Mouse (Mus musculus): Measurements from ENCODE around the gene Atp6v0d1. TPM values are rescaled to one million over a fixed set of nuclear protein-coding genes. Genes with fewer than 3 reads are reported as not detected.

Gene Atp6v0d1
- polyA plus RNA-seq, 1 experiment from 2014 or later, result 129 TPM

DNA sequence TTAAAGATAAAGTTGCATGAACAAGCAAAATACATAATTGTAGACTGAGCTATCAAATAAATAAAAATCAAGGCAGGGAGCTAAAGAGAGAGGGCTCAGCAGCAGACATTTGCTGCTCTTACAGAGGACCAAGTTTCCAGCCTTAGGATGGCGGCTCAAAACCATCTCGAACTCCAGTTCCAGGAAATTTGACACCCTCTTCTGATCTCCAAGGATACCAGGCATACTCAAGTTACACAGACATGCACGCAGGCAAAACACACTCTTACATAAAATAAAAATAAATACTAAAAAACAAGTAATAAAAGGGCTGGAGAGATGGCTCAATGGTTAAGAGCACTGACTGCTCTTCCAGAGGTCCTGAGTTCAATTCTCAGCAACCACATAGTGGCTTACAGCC is 72.4 kb downstream of the Atp6v0d1 start:
- Histone ChIP-seq H3K9me3 (ENCODE audit: control insufficient read depth, low read length) (no peaks in the 10 kb centered on the region), H3K9ac (ENCODE audit: low read length) (no peak overlapping the region), H3K36me3 (ENCODE audit: control insufficient read depth, insufficient read depth, low read length) (no peaks in the 10 kb centered on the region), H3K4me3 (ENCODE audit: low read depth, low read length) (no peak overlapping the region), H3K4me2 (no peak overlapping the region), H3K27me3 (ENCODE audit: control insufficient read depth, insufficient read depth, low read length) (no peaks in the 10 kb centered on the region), H3K27ac (ENCODE audit: low read depth, low read length) (no peak overlapping the region), H3K4me1 (ENCODE audit: control insufficient read depth, insufficient read depth, low read length) (peaks cover 13% of the 10 kb centered on the region)
- no peak for ATAC-seq (ENCODE audit: low FRiP score)
- DNase-seq (ENCODE audit: low spot score, missing footprints), result no peak
- 67% methylated on average over 3 of the region's 3 CpGs for WGBS

DNA sequence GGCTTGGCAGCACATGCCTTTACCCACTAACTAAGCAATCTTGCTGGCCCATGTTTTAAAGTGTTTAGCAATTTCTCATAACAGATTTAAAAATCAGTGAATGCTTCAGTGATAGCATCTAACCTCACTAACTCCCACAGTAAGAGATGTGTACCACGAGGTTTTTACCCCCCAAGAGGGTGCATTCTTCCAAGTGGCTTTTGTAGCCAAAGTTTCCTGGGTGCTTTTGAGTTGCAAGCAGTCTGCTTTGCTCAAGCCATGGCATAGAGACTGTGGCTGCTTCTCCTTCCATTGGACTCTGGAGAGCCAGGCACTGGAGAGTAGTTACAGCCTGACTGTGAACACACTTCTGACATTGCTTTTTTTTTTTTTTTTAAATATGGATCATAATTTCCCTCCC is 76.6 kb downstream of the Atp6v0d1 start:
- no peak overlapping the region for H3K27ac ChIP-seq (ENCODE audit: low read depth, low read length)
- H3K9me3 ChIP-seq (ENCODE audit: control insufficient read depth, low read length), result no peaks in the 10 kb centered on the region
- H3K4me2 ChIP-seq, result no peak overlapping the region
- no peak for ATAC-seq (ENCODE audit: low FRiP score)
- no peaks in the 10 kb centered on the region for H3K27me3 ChIP-seq (ENCODE audit: control insufficient read depth, insufficient read depth, low read length)
- no peak overlapping the region for H3K4me3 ChIP-seq (ENCODE audit: low read depth, low read length)
- 64% methylated on average over 1 of the region's 1 CpGs for WGBS
- DNase-seq (ENCODE audit: low spot score, missing footprints), result no peak
- peaks cover under 1% of the 10 kb centered on the region; the same call in 1 of the 2 replicates for H3K4me1 ChIP-seq (ENCODE audit: control insufficient read depth, insufficient read depth, low read length)
- no peaks in the 10 kb centered on the region for H3K36me3 ChIP-seq (ENCODE audit: control insufficient read depth, insufficient read depth, low read length)
- H3K9ac ChIP-seq (ENCODE audit: low read length), result no peak overlapping the region

DNA sequence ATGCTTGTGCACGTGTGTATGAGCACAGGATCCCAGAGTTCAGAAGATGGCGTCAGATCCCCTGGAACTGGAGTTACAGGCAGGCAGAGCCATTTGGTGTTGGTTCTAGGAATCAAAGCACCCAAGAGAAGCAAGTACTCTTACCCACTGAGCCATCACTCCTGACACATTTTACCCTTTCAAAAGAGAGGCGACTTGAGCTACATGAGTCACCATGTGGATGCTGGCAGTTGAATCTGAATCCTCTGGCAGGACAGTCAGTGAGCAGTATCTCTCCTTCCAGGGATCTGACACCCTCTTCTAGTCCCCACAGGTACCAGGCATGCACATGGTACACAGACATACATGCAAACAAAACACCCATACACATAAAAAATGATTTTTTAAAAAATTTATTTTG is 77.8 kb downstream of the Atp6v0d1 start:
- Histone ChIP-seq H3K36me3 (ENCODE audit: control insufficient read depth, insufficient read depth, low read length) (no peaks in the 10 kb centered on the region), H3K27ac (ENCODE audit: low read depth, low read length) (no peak overlapping the region), H3K4me2 (no peak overlapping the region), H3K9ac (ENCODE audit: low read length) (no peak overlapping the region), H3K4me3 (ENCODE audit: low read depth, low read length) (no peak overlapping the region), H3K27me3 (ENCODE audit: control insufficient read depth, insufficient read depth, low read length) (no peaks in the 10 kb centered on the region), H3K4me1 (ENCODE audit: control insufficient read depth, insufficient read depth, low read length) (peaks cover 7% of the 10 kb centered on the region), H3K9me3 (ENCODE audit: control insufficient read depth, low read length) (no peaks in the 10 kb centered on the region)
- 82% methylated on average over 3 of the region's 3 CpGs for WGBS
- DNase-seq (ENCODE audit: low spot score, missing footprints) (no peak), ATAC-seq (ENCODE audit: low FRiP score) (no peak)

DNA sequence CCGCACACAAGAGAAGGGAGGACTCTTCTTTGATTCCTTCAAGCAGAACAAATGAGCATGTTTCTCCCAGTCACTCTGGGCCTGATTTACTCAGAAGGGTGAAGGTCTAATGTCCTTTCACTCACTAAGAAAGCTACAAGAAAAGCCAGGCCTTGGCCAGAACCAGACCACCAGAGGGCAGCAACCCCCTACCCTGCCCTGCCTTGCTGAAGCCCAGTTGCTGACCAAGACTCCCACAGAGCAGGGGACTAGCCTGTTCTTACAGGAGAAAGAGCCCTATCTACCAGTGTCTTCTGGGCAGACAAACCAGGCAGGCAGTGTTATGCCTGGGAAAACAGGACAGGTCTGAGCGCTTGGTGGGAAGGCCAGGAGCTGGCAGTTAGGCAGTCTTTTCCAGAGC is 81.5 kb downstream of the Atp6v0d1 start:
- Histone ChIP-seq H3K4me3 (ENCODE audit: low read depth, low read length) (no peak overlapping the region), H3K4me2 (no peak overlapping the region), H3K27me3 (ENCODE audit: control insufficient read depth, insufficient read depth, low read length) (no peaks in the 10 kb centered on the region), H3K4me1 (ENCODE audit: control insufficient read depth, insufficient read depth, low read length) (peaks cover 11% of the 10 kb centered on the region), H3K27ac (ENCODE audit: low read depth, low read length) (no peak overlapping the region), H3K9ac (ENCODE audit: low read length) (no peak overlapping the region), H3K9me3 (ENCODE audit: control insufficient read depth, low read length) (no peaks in the 10 kb centered on the region), H3K36me3 (ENCODE audit: control insufficient read depth, insufficient read depth, low read length) (no peaks in the 10 kb centered on the region)
- DNase-seq (ENCODE audit: low spot score, missing footprints) (peak; percentile 98), ATAC-seq (ENCODE audit: low FRiP score) (peak; percentile 63)
- 5% methylated on average over 2 of the region's 2 CpGs for WGBS

DNA sequence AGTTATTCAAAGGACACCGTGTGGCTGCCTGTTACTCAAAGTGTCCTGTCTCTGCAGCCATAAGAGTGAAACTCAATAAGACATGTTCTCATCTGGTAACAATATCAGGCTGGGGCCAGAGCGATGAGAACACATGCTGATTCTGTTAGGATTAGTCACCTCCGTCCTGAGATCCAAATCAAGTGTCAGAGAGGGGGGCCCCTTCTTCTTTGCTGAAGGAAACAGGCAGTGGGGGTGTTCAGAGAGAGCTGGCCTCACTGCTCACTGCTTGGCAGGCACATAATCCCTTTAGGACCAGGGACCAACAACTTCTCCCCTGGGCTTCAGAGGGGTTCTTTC is 81.8 kb downstream of the Atp6v0d1 start:
- Histone ChIP-seq H3K9me3 (ENCODE audit: control insufficient read depth, low read length) (no peaks in the 10 kb centered on the region), H3K9ac (ENCODE audit: low read length) (no peak overlapping the region), H3K4me1 (ENCODE audit: control insufficient read depth, insufficient read depth, low read length) (peaks cover 11% of the 10 kb centered on the region), H3K4me3 (ENCODE audit: low read depth, low read length) (no peak overlapping the region), H3K36me3 (ENCODE audit: control insufficient read depth, insufficient read depth, low read length) (no peaks in the 10 kb centered on the region), H3K27me3 (ENCODE audit: control insufficient read depth, insufficient read depth, low read length) (no peaks in the 10 kb centered on the region), H3K4me2 (no peak overlapping the region), H3K27ac (ENCODE audit: low read depth, low read length) (no peak overlapping the region)
- WGBS, result 19% methylated on average over 3 of the region's 3 CpGs
- DNase-seq (ENCODE audit: low spot score, missing footprints), result no peak
- peak; percentile 68 for ATAC-seq (ENCODE audit: low FRiP score)

DNA sequence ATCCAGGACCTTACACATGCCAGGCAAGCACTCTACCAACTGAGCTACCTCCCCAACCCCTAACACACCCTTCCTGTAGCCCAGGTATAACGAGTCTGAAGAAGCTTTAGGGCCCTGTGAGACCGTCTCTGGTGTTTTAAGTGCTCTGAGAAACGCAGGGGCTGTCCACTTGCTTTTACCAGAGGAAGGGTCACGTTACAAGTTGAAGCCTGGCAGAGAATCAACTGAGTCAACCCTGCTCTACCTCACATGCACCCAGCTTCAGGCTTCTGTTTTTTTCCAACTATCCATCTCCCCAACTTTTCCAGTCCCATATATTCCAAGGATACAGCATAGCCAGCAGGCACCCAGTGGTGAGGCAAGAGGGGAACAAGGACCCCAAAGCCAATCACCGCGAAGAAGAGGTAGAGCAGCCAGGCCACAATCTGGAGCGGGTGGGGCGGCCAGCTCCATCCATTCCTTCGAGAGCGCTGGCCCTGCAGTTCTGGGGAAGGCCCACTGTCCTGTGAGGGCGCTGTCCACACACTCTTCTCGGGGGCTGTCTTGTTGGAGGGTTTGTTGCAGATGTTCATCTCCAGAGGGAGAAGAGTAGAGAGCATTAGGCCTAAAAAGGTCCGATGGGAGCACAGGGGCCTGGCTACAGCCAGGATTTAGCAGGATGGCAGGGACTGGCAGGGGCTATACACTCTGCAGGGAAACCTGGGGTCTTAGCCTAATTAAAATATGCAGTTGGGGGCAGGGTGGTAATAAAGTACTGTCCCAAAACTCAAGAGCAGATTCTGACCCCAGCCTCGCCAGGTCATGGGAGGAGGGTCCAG is 82.4 kb downstream of the Atp6v0d1 start:
- H3K4me3 ChIP-seq (ENCODE audit: low read depth, low read length), result no peak overlapping the region
- no peak overlapping the region for H3K27ac ChIP-seq (ENCODE audit: low read depth, low read length)
- H3K9me3 ChIP-seq (ENCODE audit: control insufficient read depth, low read length), result no peaks in the 10 kb centered on the region
- peak; percentile 67 for ATAC-seq (ENCODE audit: low FRiP score)
- peaks cover 11% of the 10 kb centered on the region for H3K4me1 ChIP-seq (ENCODE audit: control insufficient read depth, insufficient read depth, low read length)
- no peaks in the 10 kb centered on the region for H3K27me3 ChIP-seq (ENCODE audit: control insufficient read depth, insufficient read depth, low read length)
- H3K4me2 ChIP-seq, result no peak overlapping the region
- H3K36me3 ChIP-seq (ENCODE audit: control insufficient read depth, insufficient read depth, low read length), result no peaks in the 10 kb centered on the region
- DNase-seq (ENCODE audit: low spot score, missing footprints), result peak; percentile 90
- WGBS, result 27% methylated on average over 14 of the region's 14 CpGs
- H3K9ac ChIP-seq (ENCODE audit: low read length), result no peak overlapping the region

DNA sequence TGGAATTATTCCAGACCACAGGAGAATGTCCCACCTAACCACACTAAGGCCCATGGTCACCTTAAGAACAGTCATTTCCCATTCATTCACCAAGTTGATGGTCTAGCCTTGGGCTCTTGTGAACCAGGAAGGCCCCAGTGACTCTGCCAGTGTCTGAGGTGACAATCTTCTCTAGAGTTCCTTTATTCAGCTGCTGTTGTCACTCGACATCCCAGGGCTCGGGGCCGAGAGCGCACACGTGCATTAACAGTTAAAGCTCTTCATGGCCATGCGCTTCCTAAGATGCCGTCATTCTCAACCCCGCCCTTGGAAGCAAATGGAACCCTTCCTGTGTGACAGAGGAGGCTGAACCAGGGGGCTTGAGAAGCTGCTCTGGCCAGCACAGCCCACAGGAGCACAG is 83.7 kb downstream of the Atp6v0d1 start:
- DNase-seq (ENCODE audit: low spot score, missing footprints) (no peak), ATAC-seq (ENCODE audit: low FRiP score) (no peak)
- H3K4me3 ChIP-seq (ENCODE audit: low read depth, low read length), result no peak overlapping the region
- no peak overlapping the region for H3K27ac ChIP-seq (ENCODE audit: low read depth, low read length)
- H3K36me3 ChIP-seq (ENCODE audit: control insufficient read depth, insufficient read depth, low read length), result no peaks in the 10 kb centered on the region
- peaks cover 11% of the 10 kb centered on the region for H3K4me1 ChIP-seq (ENCODE audit: control insufficient read depth, insufficient read depth, low read length)
- 84% methylated on average over 8 of the region's 8 CpGs for WGBS
- H3K4me2 ChIP-seq, result no peak overlapping the region
- H3K9me3 ChIP-seq (ENCODE audit: control insufficient read depth, low read length), result no peaks in the 10 kb centered on the region
- no peaks in the 10 kb centered on the region for H3K27me3 ChIP-seq (ENCODE audit: control insufficient read depth, insufficient read depth, low read length)
- H3K9ac ChIP-seq (ENCODE audit: low read length), result no peak overlapping the region

DNA sequence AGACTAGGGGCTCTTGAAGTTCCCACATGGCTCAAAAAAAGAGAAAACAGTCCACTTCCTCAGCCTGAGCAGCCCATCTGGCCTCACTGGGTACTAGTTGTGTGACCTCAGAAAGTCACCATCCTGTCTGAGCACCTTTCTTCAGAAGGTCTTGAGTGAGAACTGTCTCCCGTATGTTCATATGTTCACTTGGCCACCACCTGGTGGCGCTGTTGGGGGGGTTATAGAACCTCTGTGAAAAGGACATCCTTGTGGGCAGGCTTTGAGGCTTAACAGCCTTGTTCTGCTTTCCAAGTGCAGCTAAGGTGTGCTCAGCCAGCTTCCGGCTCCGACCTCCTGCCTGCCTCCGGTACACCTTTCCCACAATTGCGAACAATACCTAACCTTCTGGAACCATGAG is 84.4 kb downstream of the Atp6v0d1 start:
- WGBS, result 66% methylated on average over 6 of the region's 6 CpGs
- Histone ChIP-seq H3K27me3 (ENCODE audit: control insufficient read depth, insufficient read depth, low read length) (no peaks in the 10 kb centered on the region), H3K4me2 (no peak overlapping the region), H3K4me3 (ENCODE audit: low read depth, low read length) (no peak overlapping the region), H3K27ac (ENCODE audit: low read depth, low read length) (no peak overlapping the region), H3K9me3 (ENCODE audit: control insufficient read depth, low read length) (no peaks in the 10 kb centered on the region), H3K36me3 (ENCODE audit: control insufficient read depth, insufficient read depth, low read length) (no peaks in the 10 kb centered on the region), H3K9ac (ENCODE audit: low read length) (no peak overlapping the region), H3K4me1 (ENCODE audit: control insufficient read depth, insufficient read depth, low read length) (peaks cover 11% of the 10 kb centered on the region)
- ATAC-seq (ENCODE audit: low FRiP score) (no peak), DNase-seq (ENCODE audit: low spot score, missing footprints) (peak; percentile 93)

DNA sequence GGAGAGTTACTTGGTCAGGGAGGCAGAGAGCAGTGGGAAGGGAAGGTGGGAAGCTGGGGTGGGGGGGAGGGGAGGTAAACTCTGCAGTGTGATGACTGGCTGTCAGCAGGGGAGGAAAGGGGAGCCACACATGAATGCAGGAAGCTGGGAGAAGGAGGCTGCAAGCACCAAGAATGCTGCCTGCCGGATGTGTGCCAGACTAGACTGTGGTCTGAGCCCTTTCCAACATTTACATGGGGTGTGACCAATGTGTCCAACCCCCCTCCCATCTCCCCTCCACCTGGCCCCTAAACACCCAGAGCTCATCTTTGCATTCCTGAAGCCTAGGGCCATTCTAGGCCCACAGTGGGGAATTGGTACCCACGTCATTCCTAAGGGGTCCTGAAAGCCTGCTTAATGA is 84.8 kb downstream of the Atp6v0d1 start:
- no peak overlapping the region for H3K4me2 ChIP-seq
- H3K4me1 ChIP-seq (ENCODE audit: control insufficient read depth, insufficient read depth, low read length), result peaks cover 11% of the 10 kb centered on the region
- no peaks in the 10 kb centered on the region for H3K9me3 ChIP-seq (ENCODE audit: control insufficient read depth, low read length)
- H3K27ac ChIP-seq (ENCODE audit: low read depth, low read length), result no peak overlapping the region
- H3K36me3 ChIP-seq (ENCODE audit: control insufficient read depth, insufficient read depth, low read length), result no peaks in the 10 kb centered on the region
- no peak overlapping the region for H3K4me3 ChIP-seq (ENCODE audit: low read depth, low read length)
- 36% methylated on average over 2 of the region's 2 CpGs for WGBS
- DNase-seq (ENCODE audit: low spot score, missing footprints) (no peak), ATAC-seq (ENCODE audit: low FRiP score) (no peak)
- no peak overlapping the region for H3K9ac ChIP-seq (ENCODE audit: low read length)
- H3K27me3 ChIP-seq (ENCODE audit: control insufficient read depth, insufficient read depth, low read length), result no peaks in the 10 kb centered on the region
